Mouse (Mus musculus): ENCODE data around the gene Adamts10. TPM values are rescaled to one million over a fixed set of nuclear protein-coding genes. Genes with fewer than 3 reads are reported as not detected.

Gene Adamts10
- polyA plus RNA-seq, 1 experiment from 2014 or later = 106 TPM

GRCm38 (mm10) chr17:33555223-33555855 is 31.3 kb downstream of the Adamts10 start, which contains the start of gene Myo1f:
TSS of gene Myo1f (plus strand) at chr17:33555707.
- ATAC-seq (ENCODE audit: insufficient number of reproducible peaks, low FRiP score, low TSS enrichment, low read depth) = peak; percentile 39; the same call in 1 of the 2 replicates
- 37% methylated on average over 6 of the region's 6 CpGs for WGBS
- H3K9ac ChIP-seq = no peak within 1 kb of the TSS
- no peaks in the 10 kb centered on the region for H3K4me1 ChIP-seq
- no peak within 1 kb of the TSS for H3K4me2 ChIP-seq (replicated peaks)
- H3K36me3 ChIP-seq = peaks cover 22% of the 10 kb centered on the region
- H3K27ac ChIP-seq (replicated peaks) = no peak within 1 kb of the TSS
- no peaks in the 10 kb centered on the region for H3K27me3 ChIP-seq
- H3K4me3 ChIP-seq (replicated peaks) = no peak within 1 kb of the TSS
- no peaks in the 10 kb centered on the region for H3K9me3 ChIP-seq (replicated peaks)

GRCm38 (mm10) chr17:33557922-33558321 is 33.9 kb downstream of the Adamts10 start:
- Histone ChIP-seq H3K9me3 (replicated peaks) (no peaks in the 10 kb centered on the region), H3K27me3 (no peaks in the 10 kb centered on the region), H3K27ac (replicated peaks) (no peak overlapping the region), H3K4me3 (replicated peaks) (no peak overlapping the region), H3K4me2 (replicated peaks) (no peak overlapping the region), H3K4me1 (no peaks in the 10 kb centered on the region), H3K36me3 (no peaks in the 10 kb centered on the region), H3K9ac (no peak overlapping the region)
- no peak for ATAC-seq (ENCODE audit: insufficient number of reproducible peaks, low FRiP score, low TSS enrichment, low read depth)
- 73% methylated on average over 4 of the region's 4 CpGs for WGBS

GRCm38 (mm10) chr17:33563527-33564076 is 39.6 kb downstream of the Adamts10 start:
- Histone ChIP-seq H3K4me1 (no peaks in the 10 kb centered on the region), H3K4me3 (replicated peaks) (no peak overlapping the region), H3K27me3 (no peaks in the 10 kb centered on the region), H3K9ac (no peak overlapping the region), H3K36me3 (no peaks in the 10 kb centered on the region), H3K27ac (replicated peaks) (no peak overlapping the region), H3K4me2 (replicated peaks) (no peak overlapping the region), H3K9me3 (replicated peaks) (no peaks in the 10 kb centered on the region)
- ATAC-seq (ENCODE audit: insufficient number of reproducible peaks, low FRiP score, low TSS enrichment, low read depth) = no peak
- WGBS = 61% methylated on average over 2 of the region's 2 CpGs

DNA sequence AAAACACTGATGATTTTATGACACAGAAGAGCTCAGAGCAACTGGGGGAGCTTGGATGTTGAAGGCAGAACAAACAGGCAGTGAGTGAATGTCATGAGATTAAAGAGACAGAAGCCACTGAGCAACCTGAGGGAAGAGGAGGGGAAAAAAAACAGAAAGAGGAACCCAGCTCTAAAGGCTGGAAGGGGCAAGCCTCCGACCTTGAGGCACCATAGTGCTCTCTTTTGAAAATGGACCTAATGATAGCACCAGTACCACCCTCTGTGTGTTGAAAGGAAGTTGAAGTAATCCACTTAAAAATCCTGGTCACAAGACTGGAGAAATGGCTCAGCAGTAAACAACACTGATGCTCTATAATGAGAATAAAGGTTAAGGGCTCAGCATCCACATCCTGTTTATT is 40.6 kb downstream of the Adamts10 start:
- H3K4me2 ChIP-seq (replicated peaks) = no peak overlapping the region
- no peaks in the 10 kb centered on the region for H3K4me1 ChIP-seq
- no peak overlapping the region for H3K27ac ChIP-seq (replicated peaks)
- no peak overlapping the region for H3K4me3 ChIP-seq (replicated peaks)
- ATAC-seq (ENCODE audit: insufficient number of reproducible peaks, low FRiP score, low TSS enrichment, low read depth) = no peak
- no peaks in the 10 kb centered on the region for H3K27me3 ChIP-seq
- no peak overlapping the region for H3K9ac ChIP-seq
- no peaks in the 10 kb centered on the region for H3K9me3 ChIP-seq (replicated peaks)
- H3K36me3 ChIP-seq = no peaks in the 10 kb centered on the region
- WGBS = 65% methylated on average over 1 of the region's 1 CpGs

- Histone ChIP-seq H3K9ac (no peak overlapping the region), H3K4me1 (no peaks in the 10 kb centered on the region), H3K4me3 (replicated peaks) (no peak overlapping the region), H3K27me3 (no peaks in the 10 kb centered on the region), H3K27ac (replicated peaks) (no peak overlapping the region), H3K4me2 (replicated peaks) (no peak overlapping the region), H3K36me3 (no peaks in the 10 kb centered on the region), H3K9me3 (replicated peaks) (no peaks in the 10 kb centered on the region)
- 61% methylated on average over 2 of the region's 2 CpGs for WGBS
- no peak for ATAC-seq (ENCODE audit: insufficient number of reproducible peaks, low FRiP score, low TSS enrichment, low read depth)
Measured at GRCm38 (mm10) chr17:33566182-33566581, 42.2 kb downstream of the Adamts10 start.

- Histone ChIP-seq H3K36me3 (no peaks in the 10 kb centered on the region), H3K9me3 (replicated peaks) (no peaks in the 10 kb centered on the region), H3K27me3 (no peaks in the 10 kb centered on the region), H3K9ac (no peak overlapping the region), H3K4me2 (replicated peaks) (no peak overlapping the region), H3K4me3 (replicated peaks) (no peak overlapping the region), H3K4me1 (no peaks in the 10 kb centered on the region), H3K27ac (replicated peaks) (no peak overlapping the region)
- no peak for ATAC-seq (ENCODE audit: insufficient number of reproducible peaks, low FRiP score, low TSS enrichment, low read depth)
- WGBS = 84% methylated on average over 4 of the region's 4 CpGs
Measured at GRCm38 (mm10) chr17:33584061-33584460, 60.1 kb downstream of the Adamts10 start.

- 68% methylated on average over 17 of the region's 17 CpGs for whole genome bisulfite sequencing
Measured at GRCm38 (mm10) chr17:33586011-33586410, 62.0 kb downstream of the Adamts10 start.

GRCm38 (mm10) chr17:33597271-33597670 is 73.3 kb downstream of the Adamts10 start:
- Histone ChIP-seq H3K9me3 (replicated peaks) (no peaks in the 10 kb centered on the region), H3K27ac (replicated peaks) (no peak overlapping the region), H3K36me3 (no peaks in the 10 kb centered on the region), H3K27me3 (no peaks in the 10 kb centered on the region), H3K4me3 (replicated peaks) (no peak overlapping the region), H3K9ac (no peak overlapping the region), H3K4me2 (replicated peaks) (no peak overlapping the region), H3K4me1 (no peaks in the 10 kb centered on the region)
- no peak for ATAC-seq (ENCODE audit: insufficient number of reproducible peaks, low FRiP score, low TSS enrichment, low read depth)

More at GRCm38 (mm10) chr17:33586011-33586410, 62.0 kb downstream of the Adamts10 start:
- Histone ChIP-seq H3K27me3 (no peaks in the 10 kb centered on the region), H3K4me1 (no peaks in the 10 kb centered on the region), H3K4me3 (replicated peaks) (no peak overlapping the region), H3K9me3 (replicated peaks) (no peaks in the 10 kb centered on the region), H3K9ac (no peak overlapping the region), H3K27ac (replicated peaks) (no peak overlapping the region), H3K36me3 (no peaks in the 10 kb centered on the region), H3K4me2 (replicated peaks) (no peak overlapping the region)
- ATAC-seq (ENCODE audit: insufficient number of reproducible peaks, low FRiP score, low TSS enrichment, low read depth) = no peak

DNA sequence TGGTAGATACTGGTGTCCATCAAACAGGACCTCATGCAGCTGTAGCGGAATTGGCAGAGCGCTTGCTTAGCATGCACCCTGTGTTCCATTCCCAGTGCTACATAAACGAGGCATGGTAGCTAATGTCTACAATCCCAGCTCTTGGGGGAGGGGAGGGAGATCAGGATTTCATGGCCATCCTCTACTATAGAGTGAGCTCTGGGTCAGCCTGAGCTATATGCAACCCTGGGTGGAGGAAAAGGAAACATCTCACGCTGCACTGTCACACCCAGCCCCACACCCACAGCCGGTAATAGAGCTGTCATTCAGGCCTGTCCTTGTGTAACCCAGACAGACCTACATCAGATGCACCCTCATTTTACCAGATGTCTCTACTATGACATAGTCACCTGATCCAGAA is 74.5 kb downstream of the Adamts10 start:
- Histone ChIP-seq H3K36me3 (no peaks in the 10 kb centered on the region), H3K27me3 (no peaks in the 10 kb centered on the region), H3K27ac (replicated peaks) (no peak overlapping the region), H3K9ac (no peak overlapping the region), H3K4me3 (replicated peaks) (no peak overlapping the region), H3K4me2 (replicated peaks) (no peak overlapping the region), H3K4me1 (no peaks in the 10 kb centered on the region), H3K9me3 (replicated peaks) (no peaks in the 10 kb centered on the region)
- no peak for ATAC-seq (ENCODE audit: insufficient number of reproducible peaks, low FRiP score, low TSS enrichment, low read depth)
- WGBS = 78% methylated on average over 5 of the region's 5 CpGs

GRCm38 (mm10) chr17:33599836-33600475 is 76.0 kb downstream of the Adamts10 start:
- no peaks in the 10 kb centered on the region for H3K36me3 ChIP-seq
- no peaks in the 10 kb centered on the region for H3K4me1 ChIP-seq
- no peak overlapping the region for H3K4me2 ChIP-seq (replicated peaks)
- no peak overlapping the region for H3K9ac ChIP-seq
- no peak for ATAC-seq (ENCODE audit: insufficient number of reproducible peaks, low FRiP score, low TSS enrichment, low read depth)
- H3K27me3 ChIP-seq = no peaks in the 10 kb centered on the region
- no peak overlapping the region for H3K4me3 ChIP-seq (replicated peaks)
- 86% methylated on average over 8 of the region's 8 CpGs for WGBS
- H3K9me3 ChIP-seq (replicated peaks) = no peaks in the 10 kb centered on the region
- H3K27ac ChIP-seq (replicated peaks) = no peak overlapping the region

DNA sequence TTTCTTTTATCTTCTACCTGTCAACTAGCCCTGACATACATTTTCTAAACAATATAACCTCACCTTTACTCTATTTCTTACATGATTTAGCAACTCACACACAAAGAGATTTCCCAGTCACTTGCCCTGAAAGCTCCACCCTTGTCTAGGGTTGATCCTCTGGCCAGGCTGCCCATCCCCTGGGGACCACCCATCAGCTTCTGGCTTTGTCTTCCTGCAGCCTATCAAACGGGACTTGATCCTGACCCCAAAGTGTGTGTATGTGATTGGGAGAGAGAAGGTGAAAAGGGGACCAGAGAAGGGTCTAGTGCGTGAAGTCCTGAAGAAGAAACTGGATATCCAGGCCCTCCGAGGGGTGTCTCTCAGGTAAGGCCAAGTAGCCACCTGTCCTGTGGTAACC is 76.8 kb downstream of the Adamts10 start:
- WGBS = 73% methylated on average over 3 of the region's 3 CpGs
- no peak overlapping the region for H3K9ac ChIP-seq
- H3K36me3 ChIP-seq = no peaks in the 10 kb centered on the region
- no peak overlapping the region for H3K4me2 ChIP-seq (replicated peaks)
- ATAC-seq (ENCODE audit: insufficient number of reproducible peaks, low FRiP score, low TSS enrichment, low read depth) = no peak
- H3K4me3 ChIP-seq (replicated peaks) = no peak overlapping the region
- no peaks in the 10 kb centered on the region for H3K27me3 ChIP-seq
- H3K9me3 ChIP-seq (replicated peaks) = no peaks in the 10 kb centered on the region
- H3K4me1 ChIP-seq = no peaks in the 10 kb centered on the region
- no peak overlapping the region for H3K27ac ChIP-seq (replicated peaks)

DNA sequence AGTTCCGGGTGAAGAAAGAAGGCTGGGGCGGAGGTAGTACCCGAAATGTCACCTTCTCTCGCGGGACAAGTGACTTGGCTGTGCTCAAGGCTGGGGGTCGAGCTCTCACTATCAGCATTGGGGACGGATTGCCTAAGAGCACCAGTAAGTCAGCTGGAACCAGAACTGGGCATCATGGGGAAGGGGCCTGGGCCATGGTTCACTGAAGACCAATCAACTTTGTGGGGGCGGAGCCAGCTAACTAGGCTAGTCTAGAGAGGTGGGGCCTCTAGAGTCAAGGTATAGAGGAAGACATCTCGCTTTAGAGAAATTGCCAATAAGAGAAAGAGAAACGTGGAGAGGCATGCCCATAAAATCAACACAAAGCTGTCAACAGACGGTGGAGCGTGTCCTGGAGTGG is 77.9 kb downstream of the Adamts10 start:
- no peak for ATAC-seq (ENCODE audit: insufficient number of reproducible peaks, low FRiP score, low TSS enrichment, low read depth)
- Histone ChIP-seq H3K4me3 (replicated peaks) (no peak overlapping the region), H3K9ac (no peak overlapping the region), H3K4me1 (no peaks in the 10 kb centered on the region), H3K27me3 (no peaks in the 10 kb centered on the region), H3K4me2 (replicated peaks) (no peak overlapping the region), H3K27ac (replicated peaks) (no peak overlapping the region), H3K36me3 (no peaks in the 10 kb centered on the region), H3K9me3 (replicated peaks) (no peaks in the 10 kb centered on the region)
- 83% methylated on average over 12 of the region's 12 CpGs for WGBS
